Mouse (Mus musculus): Measurements from ENCODE around the gene Slain1.

- TF ChIP-seq CTCF (conservative IDR thresholded peaks at IDR 0.05; ENCODE audit: low read length) (no peak), NANOG (IDR thresholded peaks at IDR 0.05; ENCODE audit: borderline replicate concordance, low read length) (no peak)
Observed at GRCm38 (mm10) chr14:103695620-103696019, 45.6 kb downstream of the Slain1 start.

Data from E14TG2a.4 (cell line).